Mouse (Mus musculus) embryonic facial prominence, embryonic 10.5 days (tissue): ENCODE data around the gene Mllt10. TPM values are rescaled to one million over a fixed set of nuclear protein-coding genes. Genes with fewer than 3 reads are reported as not detected.

ENCODE experiments used
- DNase-seq: peaks from one replicate; pipeline ENCODE4 v3.0.0-alpha.2; 2017; ENCODE audit warnings: low spot score
- H3K27ac ChIP-seq: fragments of 300-500 bp; sonication (generic); replicated peaks from 2 replicates; pipeline ENCODE4 v1.5.1; 2016; ENCODE audit warnings: mild to moderate bottlenecking
- H3K27me3 ChIP-seq: fragments of 300-500 bp; sonication (generic); replicated peaks from 2 replicates; pipeline ENCODE4 v1.6.1; 2016; ENCODE audit warnings: low read depth, mild to moderate bottlenecking; ENCODE audit not compliant: poor library complexity, severe bottlenecking
- H3K36me3 ChIP-seq: fragments of 300-500 bp; sonication (generic); replicated peaks from 2 replicates; pipeline ENCODE4 v1.6.1; 2016; ENCODE audit warnings: mild to moderate bottlenecking, moderate library complexity
- H3K4me1 ChIP-seq: fragments of 300-500 bp; sonication (generic); 2 replicates; pipeline ENCODE4 v1.6.1; 2016
- H3K4me3 ChIP-seq: fragments of 300-500 bp; sonication (generic); 2 replicates; pipeline ENCODE4 v1.5.1; 2016; ENCODE audit warnings: mild to moderate bottlenecking, moderate library complexity
- H3K9me3 ChIP-seq: fragments of 300-500 bp; sonication (generic); 2 replicates; pipeline ENCODE4 v1.6.1; 2016; ENCODE audit warnings: mild to moderate bottlenecking
- WGBS: fragments of 180-500 bp; shearing (Covaris S2); methylation state at CpG from one replicate; pipeline ENCODE4 v1.1.7; 2016; 5-methylcytosine and 5-hydroxymethylcytosine counted together
- polyA plus RNA-seq: library from polyadenylated mRNA; unstranded; fragments of >200 nt; fragmentation: Nextera tagmentation; extraction: Ambion mirVana; gene quantifications from 2 replicates; pipeline ENCODE4 v1.2.1, GENCODE M21; 2016

The Mllt10 gene
- polyA plus RNA-seq, 1 experiment from 2014 or later, result 65.5 TPM

DNA sequence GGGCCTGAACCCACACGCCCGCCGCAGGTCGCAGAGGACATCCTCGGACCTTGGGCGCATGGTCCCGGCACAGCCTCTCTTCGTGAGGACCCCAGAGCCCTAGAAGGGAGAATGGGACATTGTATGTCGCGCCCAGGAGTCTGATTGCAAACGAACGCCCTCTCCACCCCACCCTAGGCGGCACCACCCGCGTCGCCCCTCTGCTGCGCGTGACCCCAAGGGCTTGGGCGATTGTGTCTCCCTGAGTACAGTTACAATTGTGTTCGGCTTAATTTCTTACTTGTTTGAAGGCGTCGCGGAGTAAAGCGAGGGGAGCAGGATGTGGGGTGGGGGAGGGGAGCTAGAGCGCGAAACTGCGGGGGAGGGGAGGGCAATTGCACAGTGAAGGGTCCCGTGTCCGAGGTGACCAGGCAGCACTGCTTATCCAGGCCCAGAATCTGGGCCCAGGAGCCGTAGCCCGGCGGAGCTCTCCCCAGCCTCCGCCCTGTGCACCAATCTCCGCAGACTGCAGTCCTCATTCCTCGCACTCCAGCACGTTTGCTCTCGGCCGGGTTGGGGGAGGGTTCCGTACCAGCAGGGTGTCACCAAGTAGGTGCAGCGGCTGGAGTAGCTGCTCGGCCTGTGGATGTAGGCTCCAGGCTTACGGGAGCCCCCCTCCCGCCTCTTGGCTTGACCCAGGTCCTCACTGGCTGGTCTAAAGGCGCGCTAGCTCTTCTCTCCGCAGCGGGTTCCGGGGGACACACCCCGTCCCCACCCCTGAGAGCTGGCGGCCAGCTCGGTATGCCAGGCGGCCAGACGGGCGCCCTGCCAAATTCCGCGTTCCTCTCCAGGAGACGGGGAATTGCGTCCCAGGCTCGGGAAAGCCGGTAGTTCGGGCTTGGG, 26.7 kb upstream of the Mllt10 start:
- Histone ChIP-seq H3K36me3 (no peaks in the 10 kb centered on the region), H3K4me1 (peaks cover 74% of the 10 kb centered on the region), H3K4me3 (peak overlapping the region; percentile 84), H3K9me3 (no peaks in the 10 kb centered on the region), H3K27me3 (no peaks in the 10 kb centered on the region), H3K27ac (peak overlapping the region; percentile 100)
- WGBS, result under 1% methylated on average over 61 of the region's 61 CpGs
- peak; percentile 86 for DNase-seq

DNA sequence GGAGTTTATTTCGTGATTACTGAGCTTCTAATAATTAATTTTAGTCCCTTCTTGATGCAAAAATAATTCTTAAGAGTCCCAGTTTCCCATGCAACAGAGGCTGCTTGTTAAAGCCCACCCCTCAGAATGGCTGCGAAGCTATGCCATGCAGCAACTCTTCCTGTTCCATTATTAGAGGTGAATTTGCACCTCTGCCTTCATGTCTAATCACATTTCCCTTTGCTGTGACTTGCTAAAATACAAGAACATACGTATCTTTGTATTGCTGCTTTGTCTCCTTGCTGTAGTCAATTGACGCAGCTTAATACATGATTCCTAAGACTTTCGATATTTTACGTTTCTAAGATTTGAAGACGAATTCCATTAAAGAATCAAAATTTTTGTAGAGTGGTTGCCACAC, 25.4 kb upstream of the Mllt10 start:
- H3K27ac ChIP-seq, result peak overlapping the region; percentile 100
- H3K4me1 ChIP-seq, result peaks cover 87% of the 10 kb centered on the region
- H3K4me3 ChIP-seq, result peak overlapping the region; percentile 84
- H3K27me3 ChIP-seq, result no peaks in the 10 kb centered on the region
- H3K9me3 ChIP-seq, result no peaks in the 10 kb centered on the region
- no peaks in the 10 kb centered on the region for H3K36me3 ChIP-seq
- 50% methylated on average over 7 of the region's 7 CpGs for WGBS
- no peak for DNase-seq

GRCm38 (mm10) chr2:18030581-18030980, 24.5 kb upstream of the Mllt10 start:
- peaks cover 92% of the 10 kb centered on the region for H3K4me1 ChIP-seq
- no peaks in the 10 kb centered on the region for H3K36me3 ChIP-seq
- no peaks in the 10 kb centered on the region for H3K27me3 ChIP-seq
- no peaks in the 10 kb centered on the region for H3K9me3 ChIP-seq
- peak; percentile 49 for DNase-seq
- peak overlapping the region; percentile 100 for H3K27ac ChIP-seq
- WGBS, result 7% methylated on average over 8 of the region's 8 CpGs
- peak overlapping the region; percentile 84 for H3K4me3 ChIP-seq

DNA sequence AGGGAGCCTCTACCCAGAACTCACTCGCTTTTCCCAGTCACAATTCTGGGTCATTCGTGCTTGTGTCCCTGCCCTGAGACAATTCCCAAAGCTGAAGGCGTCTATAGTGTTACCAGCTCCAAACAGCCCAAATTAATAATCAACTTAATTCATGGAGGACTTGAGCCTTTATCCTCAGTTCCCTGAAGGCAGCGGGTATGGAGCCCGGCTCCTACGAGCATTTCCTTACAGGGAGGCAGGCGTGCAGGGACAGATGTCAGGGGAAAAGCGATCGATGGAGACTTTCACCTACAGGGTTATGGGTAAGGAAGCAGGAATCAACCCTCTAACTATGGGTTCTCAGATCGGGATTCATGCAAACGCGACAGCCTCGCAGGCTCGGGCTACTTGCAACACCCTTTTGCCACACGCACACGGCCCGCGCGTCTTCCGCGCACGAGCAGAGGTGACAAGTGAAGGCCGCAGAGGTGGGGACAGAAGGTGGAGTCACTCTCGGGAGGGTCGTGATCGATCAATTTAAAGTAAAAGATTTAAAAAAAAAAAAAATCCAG, 23.7 kb upstream of the Mllt10 start:
- H3K27ac ChIP-seq, result peak overlapping the region; percentile 100
- H3K27me3 ChIP-seq, result no peaks in the 10 kb centered on the region
- H3K36me3 ChIP-seq, result no peaks in the 10 kb centered on the region
- no peaks in the 10 kb centered on the region for H3K9me3 ChIP-seq
- peaks cover 89% of the 10 kb centered on the region for H3K4me1 ChIP-seq
- WGBS, result 1% methylated on average over 26 of the region's 26 CpGs
- DNase-seq, result peak; percentile 62
- H3K4me3 ChIP-seq, result peak overlapping the region; percentile 84

GRCm38 (mm10) chr2:18031831-18032537, 23.1 kb upstream of the Mllt10 start:
- Histone ChIP-seq H3K4me3 (peak overlapping the region; percentile 84), H3K4me1 (peaks cover 87% of the 10 kb centered on the region), H3K36me3 (no peaks in the 10 kb centered on the region), H3K9me3 (no peaks in the 10 kb centered on the region), H3K27ac (peak overlapping the region; percentile 100), H3K27me3 (no peaks in the 10 kb centered on the region)
- peak; percentile 92 for DNase-seq
- under 1% methylated on average over 34 of the region's 34 CpGs for WGBS

- DNase-seq, result no peak
- H3K4me1 ChIP-seq, result peaks cover 87% of the 10 kb centered on the region
- 25% methylated on average over 5 of the region's 5 CpGs for WGBS
- H3K4me3 ChIP-seq, result peak overlapping the region; percentile 84
- H3K36me3 ChIP-seq, result no peaks in the 10 kb centered on the region
- H3K27me3 ChIP-seq, result no peaks in the 10 kb centered on the region
- peak overlapping the region; percentile 100 for H3K27ac ChIP-seq
- H3K9me3 ChIP-seq, result no peaks in the 10 kb centered on the region
These were observed 22.5 kb upstream of the Mllt10 start for GRCm38 (mm10) chr2:18032538-18032895.

DNA sequence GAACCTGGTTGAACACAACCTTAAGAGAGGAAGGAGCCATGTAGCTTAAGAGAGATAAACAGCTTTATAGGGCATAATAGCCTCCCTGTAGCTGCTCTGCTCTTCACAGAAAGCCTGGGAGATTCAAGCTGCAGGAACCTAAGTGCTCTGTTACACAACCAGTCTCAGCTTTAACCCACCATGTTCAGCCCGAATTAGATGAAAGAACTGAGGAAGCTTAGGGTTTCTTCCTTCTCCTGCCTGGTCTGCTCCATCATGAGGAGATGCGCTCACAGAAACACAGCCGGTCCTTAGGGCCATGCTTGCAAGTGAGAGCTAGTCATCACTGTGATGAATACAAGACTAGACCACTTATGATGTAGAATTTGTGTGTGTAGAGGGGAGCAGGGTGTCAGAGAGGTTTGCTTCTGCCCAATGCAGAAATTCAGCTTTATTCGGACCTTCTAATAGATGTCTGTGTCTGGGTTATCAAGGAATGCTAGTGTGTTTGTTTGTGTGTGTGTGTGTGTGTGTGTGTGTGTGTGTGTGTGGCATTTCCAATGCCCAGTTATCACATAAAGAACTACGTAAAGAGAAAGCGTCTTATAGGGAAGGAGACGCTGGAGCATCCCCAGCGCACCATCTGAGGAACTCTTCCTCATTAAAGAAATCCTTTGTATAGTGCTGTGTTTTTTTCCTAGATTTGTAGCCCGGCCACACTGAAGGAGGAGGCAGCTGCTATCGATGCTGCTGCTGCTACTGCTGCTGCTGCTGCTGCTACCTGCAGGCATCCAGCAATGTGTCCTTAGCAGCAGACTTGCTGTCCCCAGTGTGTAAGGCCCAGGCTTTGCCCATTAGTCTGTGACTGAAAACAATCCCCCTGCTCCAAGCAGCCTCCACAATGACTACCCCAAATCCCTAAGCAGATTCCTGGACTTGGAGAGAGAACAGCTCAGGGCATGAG, 21.6 kb upstream of the Mllt10 start:
- Histone ChIP-seq H3K36me3 (no peaks in the 10 kb centered on the region), H3K4me3 (peak overlapping the region; percentile 84), H3K27me3 (no peaks in the 10 kb centered on the region), H3K4me1 (peaks cover 94% of the 10 kb centered on the region), H3K27ac (peak overlapping the region; percentile 100), H3K9me3 (no peaks in the 10 kb centered on the region)
- WGBS, result 31% methylated on average over 10 of the region's 10 CpGs
- DNase-seq, result peak; percentile 48

- Histone ChIP-seq H3K4me3 (no peak overlapping the region), H3K9me3 (no peaks in the 10 kb centered on the region), H3K4me1 (peaks cover 95% of the 10 kb centered on the region), H3K27me3 (no peaks in the 10 kb centered on the region), H3K27ac (peak overlapping the region; percentile 100), H3K36me3 (no peaks in the 10 kb centered on the region)
- WGBS, result 41% methylated on average over 10 of the region's 10 CpGs
- no peak for DNase-seq
These were observed 20.4 kb upstream of the Mllt10 start for GRCm38 (mm10) chr2:18034371-18035250.

GRCm38 (mm10) chr2:18037491-18037890, 17.5 kb upstream of the Mllt10 start, which contains the start of gene A930004D18Rik:
TSS of gene A930004D18Rik (minus strand) at chr2:18037737.
- Histone ChIP-seq H3K36me3 (peaks cover 7% of the 10 kb centered on the region; the same call in 1 of the 2 replicates), H3K4me3 (peak within 1 kb of the TSS; percentile 98; the same call in 1 of the 2 replicates), H3K27ac (peak within 1 kb of the TSS; percentile 99), H3K4me1 (peaks cover 95% of the 10 kb centered on the region), H3K27me3 (no peaks in the 10 kb centered on the region), H3K9me3 (no peaks in the 10 kb centered on the region)
- 34% methylated on average over 2 of the region's 2 CpGs for WGBS
- DNase-seq, result no peak

- H3K9me3 ChIP-seq, result no peaks in the 10 kb centered on the region
- peaks cover 95% of the 10 kb centered on the region for H3K4me1 ChIP-seq
- H3K4me3 ChIP-seq, result peak overlapping the region; percentile 98; the same call in 1 of the 2 replicates
- H3K27ac ChIP-seq, result peak overlapping the region; percentile 99
- peaks cover 7% of the 10 kb centered on the region; the same call in 1 of the 2 replicates for H3K36me3 ChIP-seq
- no peaks in the 10 kb centered on the region for H3K27me3 ChIP-seq
- 34% methylated on average over 3 of the region's 3 CpGs for WGBS
- DNase-seq, result no peak
These were observed 16.8 kb upstream of the Mllt10 start for GRCm38 (mm10) chr2:18038141-18038752.
